ENCODE assay signal across 11 mouse cellular contexts in the genomic region with DNA sequence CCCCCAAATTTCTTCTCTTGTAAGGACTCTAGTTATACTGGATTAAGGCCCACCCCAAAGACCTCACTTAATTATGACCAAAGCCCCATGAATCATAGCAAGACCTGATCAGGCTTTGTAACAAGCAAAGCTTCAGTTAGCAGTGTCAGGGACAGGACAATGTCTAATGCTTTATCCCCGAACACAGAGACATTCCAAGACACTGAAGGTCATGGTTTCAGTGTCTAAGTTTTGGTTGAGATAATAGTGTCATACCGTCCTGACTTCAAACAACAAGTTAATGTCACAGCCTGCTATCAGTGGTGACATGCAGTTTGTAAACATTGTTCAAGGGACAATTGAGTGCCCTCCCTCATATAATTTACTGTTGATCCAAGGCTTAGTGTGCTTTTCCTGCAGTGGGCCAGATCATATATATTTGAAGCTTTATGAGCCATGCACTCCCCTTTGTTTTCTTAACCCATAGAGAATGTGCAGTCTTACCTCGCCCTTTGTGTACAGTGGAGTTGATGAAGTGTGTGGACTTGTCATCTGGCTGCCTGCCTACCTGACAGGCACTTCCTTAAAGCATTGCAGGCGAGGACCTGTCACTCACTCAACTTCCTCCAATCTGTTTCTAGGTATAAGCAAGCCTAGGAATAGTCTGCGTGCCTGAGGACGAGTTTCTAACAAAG.
DNase-seq lines count a peak whose midpoint lies in the region; ATAC-seq and TF ChIP-seq lines count a peak whose summit lies in the region.
"Had no signal": no experiment of that assay in that cellular context is flagged by ENCODE, and none has a peak within 500 bp of the region (broad histone marks: within the 10 kb centered on the region; RNA-seq: fewer than 3 reads in every experiment).

No protein-coding gene starts in this region.

- DNase-seq in heart, postnatal 0 days (ENCODE audit: low spot score), result no peak
- no peak for DNase-seq in heart, postnatal 10 days
- DNase-seq in urinary bladder, postnatal 36 days (ENCODE audit: low spot score in 2 of 2), result peak; percentile 23
- no peak for DNase-seq in urinary bladder, postnatal 4 days (ENCODE audit: low spot score in 2 of 2)
- no peak for DNase-seq in intestine, embryonic 14.5 days (ENCODE audit: low spot score)
- DNase-seq in hindbrain, postnatal 0 days (ENCODE audit: low spot score), result no peak
- DNase-seq in frontal cortex, postnatal 36 days (ENCODE audit: low spot score in 2 of 2), result no peak
- DNase-seq: gastrocnemius, postnatal 10 days; kidney, adult 11 months had no signal

- H3K4me3 ChIP-seq in heart, postnatal 0 days (ENCODE audit: low read depth, low read length), result 0 out of 2 replicates have a peak overlapping the region, but pooled peaks have one; percentile 3
- no peak overlapping the region for H3K4me3 ChIP-seq in intestine, embryonic 14.5 days (ENCODE audit: low read depth, low read length)
- no peak overlapping the region for H3K4me3 ChIP-seq in hindbrain, postnatal 0 days (ENCODE audit: low read length)
- H3K4me3 ChIP-seq: liver, embryonic 15.5 days; myocyte had no signal

- peaks cover 5% of the 10 kb centered on the region; the same call in 1 of the 2 replicates for H3K4me1 ChIP-seq in heart, postnatal 0 days (ENCODE audit: control insufficient read depth, insufficient read depth)
- no peaks in the 10 kb centered on the region; the same call in 1 of the 2 replicates for H3K4me1 ChIP-seq in intestine, embryonic 14.5 days (replicated peaks; ENCODE audit: control insufficient read depth, insufficient read depth, low read length)
- no peaks in the 10 kb centered on the region; the same call in 1 of the 2 replicates for H3K4me1 ChIP-seq in hindbrain, postnatal 0 days (ENCODE audit: insufficient read depth, low read length)
- H3K4me1 ChIP-seq: liver, embryonic 15.5 days had no signal

- no peak for ATAC-seq in heart, postnatal 0 days (ENCODE audit: insufficient read depth, low read depth)
- ATAC-seq in intestine, embryonic 14.5 days (replicated peaks; ENCODE audit: low FRiP score, low TSS enrichment, low read depth), result peak; percentile 78
- no peak for ATAC-seq in hindbrain, postnatal 0 days

- intact Hi-C loops in heart, postnatal 10 days (cut with DNase I), result no loop called here

- no peak for TF ChIP-seq EP300 in heart, postnatal 0 days (IDR thresholded peaks at IDR 0.05; ENCODE audit: low read depth)

- H3K27me3 ChIP-seq in heart, postnatal 0 days (ENCODE audit: control insufficient read depth, insufficient read depth, low read length), result no peaks in the 10 kb centered on the region
- no peaks in the 10 kb centered on the region for H3K27me3 ChIP-seq in intestine, embryonic 14.5 days (replicated peaks; ENCODE audit: control insufficient read depth, insufficient read depth, low read length)
- H3K27me3 ChIP-seq in hindbrain, postnatal 0 days (ENCODE audit: insufficient read depth, low read length), result no peaks in the 10 kb centered on the region
- H3K27me3 ChIP-seq: liver, embryonic 15.5 days had no signal

- TF ChIP-seq CTCF in heart, postnatal 0 days (IDR thresholded peaks at IDR 0.05; ENCODE audit: low read depth), result no peak
- no peak for TF ChIP-seq CTCF in hindbrain, postnatal 0 days (IDR thresholded peaks at IDR 0.05; ENCODE audit: low read depth)

- H3K4me2 ChIP-seq in heart, postnatal 0 days (ENCODE audit: low read depth, low read length), result peak overlapping the region; percentile 25; the same call in 1 of the 2 replicates
- no peak overlapping the region for H3K4me2 ChIP-seq in intestine, embryonic 14.5 days (ENCODE audit: low read length)
- H3K4me2 ChIP-seq in hindbrain, postnatal 0 days (ENCODE audit: low read depth, low read length), result no peak overlapping the region
- H3K4me2 ChIP-seq: liver, embryonic 15.5 days had no signal

- H3K9ac ChIP-seq in heart, postnatal 0 days (replicated peaks; ENCODE audit: low read depth, low read length), result no peak overlapping the region
- H3K9ac ChIP-seq in intestine, embryonic 14.5 days (ENCODE audit: low read length), result no peak overlapping the region
- H3K9ac ChIP-seq in hindbrain, postnatal 0 days (replicated peaks; ENCODE audit: low read length), result no peak overlapping the region
- H3K9ac ChIP-seq: liver, embryonic 15.5 days had no signal

- no peaks in the 10 kb centered on the region for H3K9me3 ChIP-seq in heart, postnatal 0 days (replicated peaks; ENCODE audit: control insufficient read depth, low read length)
- no peaks in the 10 kb centered on the region for H3K9me3 ChIP-seq in intestine, embryonic 14.5 days (ENCODE audit: control insufficient read depth, low read length)
- H3K9me3 ChIP-seq in hindbrain, postnatal 0 days (ENCODE audit: low read length), result no peaks in the 10 kb centered on the region
- H3K9me3 ChIP-seq: liver, embryonic 15.5 days had no signal

- H3K36me3 ChIP-seq in heart, postnatal 0 days (replicated peaks; ENCODE audit: control insufficient read depth, insufficient read depth, low read length), result no peaks in the 10 kb centered on the region
- no peaks in the 10 kb centered on the region for H3K36me3 ChIP-seq in intestine, embryonic 14.5 days (ENCODE audit: control insufficient read depth, insufficient read depth, low read length)
- H3K36me3 ChIP-seq in hindbrain, postnatal 0 days (ENCODE audit: insufficient read depth, low read length), result no peaks in the 10 kb centered on the region
- H3K36me3 ChIP-seq: liver, embryonic 15.5 days had no signal

- 20% methylated on average over 6 of the region's 6 CpGs for WGBS in heart, postnatal 0 days
- WGBS in intestine, embryonic 14.5 days, result 29% methylated on average over 6 of the region's 6 CpGs
- 58% methylated on average over 6 of the region's 6 CpGs for WGBS in hindbrain, postnatal 0 days

- H3K27ac ChIP-seq in heart, postnatal 0 days (ENCODE audit: low read depth), result no peak overlapping the region
- H3K27ac ChIP-seq in intestine, embryonic 14.5 days (ENCODE audit: low read depth), result no peak overlapping the region
- H3K27ac ChIP-seq in hindbrain, postnatal 0 days, result no peak overlapping the region
- H3K27ac ChIP-seq: liver, embryonic 15.5 days had no signal

Comparison
In these comparisons a context has a peak if more than half of its experiments do, and no peak if none do; other contexts are left out.
1. DNase-seq: peak in urinary bladder, postnatal 36 days (2 of 2); none in heart, postnatal 0 days (single experiment), heart, postnatal 10 days (0 of 2), urinary bladder, postnatal 4 days (0 of 2), intestine, embryonic 14.5 days (single experiment), hindbrain, postnatal 0 days (single experiment) and frontal cortex, postnatal 36 days (0 of 2).